Mouse (Mus musculus): ENCODE data around the gene Snx25. TPM values are rescaled to one million over a fixed set of nuclear protein-coding genes. Genes with fewer than 3 reads are reported as not detected.

Snx25 gene
- polyA plus RNA-seq, 2 experiments = 10.5 to 13.8 TPM

DNA sequence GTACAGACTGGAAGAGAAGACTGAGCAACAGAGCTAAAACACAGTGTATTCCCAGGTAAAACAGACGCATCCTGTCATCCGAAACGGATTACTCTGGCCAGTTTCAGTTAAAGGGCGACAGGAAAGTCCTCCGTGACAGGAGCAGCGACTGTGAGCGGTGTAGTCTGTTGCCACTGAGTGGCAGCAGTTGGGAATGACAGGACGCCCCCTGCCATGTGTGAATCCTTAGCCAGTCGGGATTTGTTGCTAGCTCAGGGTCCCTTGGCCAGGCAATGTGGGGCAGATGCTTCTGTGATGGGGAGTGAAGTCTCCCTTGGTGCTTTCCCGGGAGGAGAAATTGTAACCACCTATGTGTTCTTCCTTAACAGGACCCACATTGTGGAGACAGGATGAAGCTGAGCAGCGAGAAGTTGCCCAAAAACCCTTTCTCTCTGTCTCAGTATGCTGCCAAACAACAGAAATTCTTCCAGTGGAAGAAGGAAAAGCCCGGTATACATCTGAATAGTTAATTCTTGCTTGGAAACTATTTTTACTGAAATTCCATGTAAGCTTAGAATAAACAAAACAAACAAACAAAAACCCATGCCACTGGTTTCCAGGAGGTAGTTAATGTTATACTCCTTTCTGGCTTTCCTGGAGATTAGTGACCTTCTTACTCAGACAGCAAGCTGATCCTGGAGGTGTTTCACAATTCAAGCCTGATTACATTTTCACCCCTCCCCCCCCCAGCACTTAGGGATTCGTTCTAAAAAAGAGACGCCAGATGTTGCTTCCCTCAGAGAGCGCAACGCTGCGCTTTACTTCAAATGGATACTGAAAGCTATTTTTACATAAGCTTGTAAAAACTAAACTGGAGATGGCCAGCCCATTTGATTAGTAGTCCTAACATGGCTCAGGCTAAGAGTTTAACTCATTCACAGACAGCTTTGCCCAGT, 140.9 kb downstream of the Snx25 start:
- no peak for TF ChIP-seq POLR2A (IDR thresholded peaks at IDR 0.05; ENCODE audit: borderline replicate concordance, extremely low read depth, insufficient read depth, insufficient read length)
- Histone ChIP-seq H3K9me3 (ENCODE audit: control insufficient read depth, low read length) (no peaks in the 10 kb centered on the region), H3K9ac (ENCODE audit: low read depth, low read length, severe bottlenecking) (peak overlapping the region; percentile 45), H3K27ac (replicated peaks; ENCODE audit: low read depth, low read length) (0 out of 2 replicates have a peak overlapping the region, but pooled peaks have one; percentile 13), H3K4me3 (replicated peaks; ENCODE audit: low read length) (peak overlapping the region; percentile 1), H3K27me3 (ENCODE audit: control insufficient read depth, insufficient read depth, low read length) (no peaks in the 10 kb centered on the region), H3K4me1 (ENCODE audit: control insufficient read depth, insufficient read depth, low read length) (peaks cover 9% of the 10 kb centered on the region), H3K36me3 (ENCODE audit: control insufficient read depth, insufficient read depth, low read length) (no peaks in the 10 kb centered on the region), H3K4me2 (replicated peaks; ENCODE audit: low read depth, low read length, severe bottlenecking) (peak overlapping the region; percentile 43)
- ATAC-seq (ENCODE audit: low FRiP score, low read depth) (peak; percentile 65), DNase-seq (ENCODE audit: low spot score) (peak; percentile 46)
- WGBS = 9% methylated on average over 17 of the region's 17 CpGs

DNA sequence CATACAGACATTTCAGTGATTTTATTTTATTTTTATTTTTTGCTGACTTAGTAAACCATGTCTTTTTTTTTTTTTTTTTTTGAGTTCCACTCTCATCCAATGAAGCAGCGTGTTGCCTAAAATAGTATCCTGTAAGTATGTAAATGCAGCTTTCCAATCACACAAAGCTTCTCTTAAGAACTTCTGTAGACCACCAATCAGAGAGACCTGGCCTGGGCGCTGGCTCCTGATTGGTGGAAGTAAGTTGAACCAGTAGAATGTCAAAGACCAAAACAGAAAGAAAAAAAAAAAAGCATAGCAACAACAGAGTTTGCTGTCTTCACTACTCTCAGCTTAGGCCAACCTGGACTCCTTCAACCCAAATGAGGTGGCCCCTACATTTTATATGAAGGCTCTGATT, 141.7 kb downstream of the Snx25 start:
- Histone ChIP-seq H3K4me1 (ENCODE audit: control insufficient read depth, insufficient read depth, low read length) (peaks cover 9% of the 10 kb centered on the region), H3K9me3 (ENCODE audit: control insufficient read depth, low read length) (no peaks in the 10 kb centered on the region), H3K9ac (ENCODE audit: low read depth, low read length, severe bottlenecking) (peak overlapping the region; percentile 45), H3K27me3 (ENCODE audit: control insufficient read depth, insufficient read depth, low read length) (no peaks in the 10 kb centered on the region), H3K4me2 (replicated peaks; ENCODE audit: low read depth, low read length, severe bottlenecking) (peak overlapping the region; percentile 43), H3K4me3 (replicated peaks; ENCODE audit: low read length) (0 out of 2 replicates have a peak overlapping the region, but pooled peaks have one; percentile 1), H3K36me3 (ENCODE audit: control insufficient read depth, insufficient read depth, low read length) (no peaks in the 10 kb centered on the region), H3K27ac (replicated peaks; ENCODE audit: low read depth, low read length) (no peak overlapping the region)
- ATAC-seq (ENCODE audit: low FRiP score, low read depth) = no peak
- no peak for TF ChIP-seq POLR2A (IDR thresholded peaks at IDR 0.05; ENCODE audit: borderline replicate concordance, extremely low read depth, insufficient read depth, insufficient read length)
- DNase-seq (ENCODE audit: low spot score) = no peak
- 62% methylated on average over 2 of the region's 2 CpGs for WGBS

DNA sequence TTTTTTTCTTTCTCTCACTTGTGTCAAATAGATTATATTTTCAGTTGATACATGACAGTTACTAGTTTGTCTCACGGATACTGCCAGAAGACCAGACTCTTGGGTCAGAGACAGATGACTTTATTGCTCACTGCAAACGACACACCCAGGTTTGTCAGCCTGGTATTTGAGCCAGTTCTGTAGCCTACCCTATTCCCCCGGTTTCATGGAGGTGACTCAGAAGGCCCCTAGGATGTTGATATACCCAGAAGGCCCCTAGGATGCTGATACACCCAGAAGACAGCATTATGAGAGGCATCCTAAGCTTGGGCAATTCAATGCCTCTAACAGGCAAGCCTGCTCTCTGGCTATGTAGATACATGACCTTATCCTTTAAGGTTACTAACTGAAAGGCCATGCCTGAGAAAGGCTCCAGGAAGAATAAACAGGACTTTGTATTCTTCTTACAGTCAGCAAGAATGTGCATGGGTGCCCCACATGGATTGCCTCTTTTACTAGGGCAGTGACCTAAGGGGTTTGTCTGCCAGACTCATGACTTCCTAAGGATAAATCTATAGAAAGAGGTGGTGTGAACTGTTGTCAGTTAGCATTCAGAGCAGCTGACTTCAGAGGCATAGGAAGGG, 144.8 kb downstream of the Snx25 start:
- Histone ChIP-seq H3K36me3 (ENCODE audit: control insufficient read depth, insufficient read depth, low read length) (no peaks in the 10 kb centered on the region), H3K4me3 (replicated peaks; ENCODE audit: low read length) (no peak overlapping the region), H3K4me2 (replicated peaks; ENCODE audit: low read depth, low read length, severe bottlenecking) (no peak overlapping the region), H3K27ac (replicated peaks; ENCODE audit: low read depth, low read length) (no peak overlapping the region), H3K9me3 (ENCODE audit: control insufficient read depth, low read length) (no peaks in the 10 kb centered on the region), H3K27me3 (ENCODE audit: control insufficient read depth, insufficient read depth, low read length) (no peaks in the 10 kb centered on the region), H3K9ac (ENCODE audit: low read depth, low read length, severe bottlenecking) (no peak overlapping the region), H3K4me1 (ENCODE audit: control insufficient read depth, insufficient read depth, low read length) (peaks cover 9% of the 10 kb centered on the region)
- no peak for ATAC-seq (ENCODE audit: low FRiP score, low read depth)
- 32% methylated on average over 3 of the region's 3 CpGs for WGBS
- TF ChIP-seq POLR2A (IDR thresholded peaks at IDR 0.05; ENCODE audit: borderline replicate concordance, extremely low read depth, insufficient read depth, insufficient read length) = no peak
- DNase-seq (ENCODE audit: low spot score) = no peak

DNA sequence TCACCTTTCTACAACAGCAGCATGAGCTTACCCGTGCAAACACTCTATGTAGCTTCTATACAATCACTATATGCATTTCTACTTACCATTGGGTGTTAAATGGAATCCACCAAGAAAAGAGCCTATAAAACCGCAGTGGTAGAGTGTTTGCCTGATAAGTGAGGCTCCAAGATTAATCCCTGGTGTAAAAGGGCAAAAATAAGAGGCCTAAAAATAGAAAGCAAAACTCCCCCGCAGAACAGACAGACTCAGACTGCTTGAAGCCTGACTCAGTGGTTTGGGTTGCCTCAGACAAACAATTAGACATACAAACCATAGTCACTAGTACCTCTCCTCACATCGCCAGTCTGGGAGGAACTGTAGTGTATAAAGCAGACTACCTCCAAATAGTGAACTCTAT, 146.4 kb downstream of the Snx25 start, which contains the start of gene Ankrd37:
Gene Ankrd37 (minus strand): TSS at position 112 of the 400 bp plus-strand sequence.
- H3K4me3 ChIP-seq (replicated peaks; ENCODE audit: low read length) = no peak within 1 kb of the TSS
- TF ChIP-seq POLR2A (IDR thresholded peaks at IDR 0.05; ENCODE audit: borderline replicate concordance, extremely low read depth, insufficient read depth, insufficient read length) = no peak
- no peaks in the 10 kb centered on the region for H3K27me3 ChIP-seq (ENCODE audit: control insufficient read depth, insufficient read depth, low read length)
- H3K4me2 ChIP-seq (replicated peaks; ENCODE audit: low read depth, low read length, severe bottlenecking) = no peak within 1 kb of the TSS
- DNase-seq (ENCODE audit: low spot score) (no peak), ATAC-seq (ENCODE audit: low FRiP score, low read depth) (no peak)
- peaks cover 2% of the 10 kb centered on the region for H3K4me1 ChIP-seq (ENCODE audit: control insufficient read depth, insufficient read depth, low read length)
- H3K27ac ChIP-seq (replicated peaks; ENCODE audit: low read depth, low read length) = no peak within 1 kb of the TSS
- no peak within 1 kb of the TSS for H3K9ac ChIP-seq (ENCODE audit: low read depth, low read length, severe bottlenecking)
- H3K36me3 ChIP-seq (ENCODE audit: control insufficient read depth, insufficient read depth, low read length) = no peaks in the 10 kb centered on the region
- H3K9me3 ChIP-seq (ENCODE audit: control insufficient read depth, low read length) = no peaks in the 10 kb centered on the region
- 71% methylated on average over 4 of the region's 4 CpGs for WGBS
